Mouse (Mus musculus) neutrophil, adult 5-6 weeks (primary cell): ENCODE results near the gene Gucy2d. TPM values are rescaled to one million over a fixed set of nuclear protein-coding genes. Genes with fewer than 3 reads are reported as not detected.

ENCODE experiments used
- ATAC-seq: fragments of 151-379, 151-347 bp; 2 replicates; pipeline ENCODE4 v1.8.0; 2017; ENCODE audit warnings: mild to moderate bottlenecking, moderate TSS enrichment; ENCODE audit not compliant: insufficient number of reproducible peaks, poor library complexity, low FRiP score, severe bottlenecking; ENCODE audit errors: extremely low read depth
- total RNA-seq: library from RNA; stranded (forward); fragments of 200-1000 nt; gene quantifications from 2 replicates; pipeline ENCODE4 v1.2.3, GENCODE M21; 2017

Gene Gucy2d
- total RNA-seq, 1 experiment from 2014 or later: not detected

- no peak for ATAC-seq
Observed at GRCm38 (mm10) chr7:98487202-98487980, 47.2 kb downstream of the Gucy2d start.

- peak; percentile 68 for ATAC-seq
Observed at GRCm38 (mm10) chr7:98488398-98489130, 48.3 kb downstream of the Gucy2d start.

GRCm38 (mm10) chr7:98489131-98489530 lies 48.9 kb downstream of the Gucy2d start, which contains the start of gene Lrrc32:
Lrrc32 (plus strand) TSS chr7:98489283.
- ATAC-seq: no peak

- ATAC-seq: no peak
Observed at GRCm38 (mm10) chr7:98489623-98490084, 49.4 kb downstream of the Gucy2d start.

GRCm38 (mm10) chr7:98490328-98490727 lies 50.1 kb downstream of the Gucy2d start:
- ATAC-seq: no peak

- ATAC-seq: no peak
Observed at GRCm38 (mm10) chr7:98490911-98491310, 50.7 kb downstream of the Gucy2d start.

- ATAC-seq: no peak
Observed at GRCm38 (mm10) chr7:98491451-98492200, 51.4 kb downstream of the Gucy2d start.

GRCm38 (mm10) chr7:98492331-98492730 lies 52.1 kb downstream of the Gucy2d start:
- no peak for ATAC-seq

- ATAC-seq: no peak
Observed at GRCm38 (mm10) chr7:98493307-98493706, 53.1 kb downstream of the Gucy2d start.

GRCm38 (mm10) chr7:98493901-98494480 lies 53.8 kb downstream of the Gucy2d start:
- no peak for ATAC-seq

- no peak for ATAC-seq
Observed at GRCm38 (mm10) chr7:98495591-98495990, 55.4 kb downstream of the Gucy2d start.

- no peak for ATAC-seq
Observed at GRCm38 (mm10) chr7:98497451-98497850, 57.2 kb downstream of the Gucy2d start.

GRCm38 (mm10) chr7:98498101-98498500 lies 57.9 kb downstream of the Gucy2d start:
- no peak for ATAC-seq

- no peak for ATAC-seq
Observed at GRCm38 (mm10) chr7:98498656-98499560, 58.7 kb downstream of the Gucy2d start.

- no peak for ATAC-seq
Observed at GRCm38 (mm10) chr7:98499561-98500292, 59.5 kb downstream of the Gucy2d start.

GRCm38 (mm10) chr7:98500470-98500869 lies 60.3 kb downstream of the Gucy2d start:
- no peak for ATAC-seq

GRCm38 (mm10) chr7:98501078-98501477 lies 60.9 kb downstream of the Gucy2d start:
- no peak for ATAC-seq
